8 mouse cellular contexts compared by ENCODE assay signal in genomic region chrX:142965236-142966007, GRCm38 (mm10). TPM values are rescaled to one million over a fixed set of nuclear protein-coding genes. Genes with fewer than 3 reads are reported as not detected.
DNase-seq lines count a peak whose midpoint lies in the region; ATAC-seq and TF ChIP-seq lines count a peak whose summit lies in the region.

No protein-coding gene starts in this region.

- TF ChIP-seq POLR2A in olfactory bulb, adult 2 months (IDR thresholded peaks at IDR 0.05; ENCODE audit: insufficient read depth, low read depth, low read length): no peak

- H3K9ac ChIP-seq in hindbrain, postnatal 0 days (replicated peaks; ENCODE audit: low read length): peak overlapping the region; percentile 69
- H3K9ac ChIP-seq in liver, embryonic 15.5 days: peak overlapping the region; percentile 82

- peaks cover 2% of the 10 kb centered on the region; the same call in 1 of the 2 replicates for H3K4me1 ChIP-seq in G1E (ENCODE audit: insufficient read depth, low read depth, low read length)
- H3K4me1 ChIP-seq in hindbrain, postnatal 0 days (ENCODE audit: insufficient read depth, low read length): no peaks in the 10 kb centered on the region
- H3K4me1 ChIP-seq in liver, embryonic 15.5 days (replicated peaks): peaks cover 21% of the 10 kb centered on the region
- H3K4me1 ChIP-seq in olfactory bulb, adult 2 months (ENCODE audit: control insufficient read depth, insufficient read depth, low read length): no peaks in the 10 kb centered on the region

- TF ChIP-seq CTCF in G1E (IDR thresholded peaks at IDR 0.05; ENCODE audit: low read depth, low read length): no peak
- no peak for TF ChIP-seq CTCF in hindbrain, postnatal 0 days (IDR thresholded peaks at IDR 0.05; ENCODE audit: low read depth)
- no peak for TF ChIP-seq CTCF in olfactory bulb, adult 2 months (IDR thresholded peaks at IDR 0.05; ENCODE audit: insufficient read depth, low read depth, low read length)

- WGBS in hindbrain, postnatal 0 days: 35% methylated on average over 23 of the region's 23 CpGs
- WGBS in liver, embryonic 15.5 days (ENCODE audit: insufficient replicate concordance): 17% methylated on average over 23 of the region's 23 CpGs
- 17% methylated on average over 23 of the region's 23 CpGs for WGBS in olfactory bulb, adult 2 months

- peaks cover 5% of the 10 kb centered on the region for H3K36me3 ChIP-seq in G1E (replicated peaks)
- H3K36me3 ChIP-seq in hindbrain, postnatal 0 days (ENCODE audit: insufficient read depth, low read length): no peaks in the 10 kb centered on the region
- H3K36me3 ChIP-seq in liver, embryonic 15.5 days (replicated peaks): 0 out of 2 replicates have a peak, but pooled peaks cover 8% of the 10 kb centered on the region

- H3K27me3 ChIP-seq in G1E (ENCODE audit: insufficient read depth, low read length): no peaks in the 10 kb centered on the region
- no peaks in the 10 kb centered on the region for H3K27me3 ChIP-seq in hindbrain, postnatal 0 days (ENCODE audit: insufficient read depth, low read length)
- no peaks in the 10 kb centered on the region for H3K27me3 ChIP-seq in liver, embryonic 15.5 days

- H3K4me3 ChIP-seq in G1E (ENCODE audit: low read depth, low read length): peak overlapping the region; percentile 81
- H3K4me3 ChIP-seq in hindbrain, postnatal 0 days (ENCODE audit: low read length): peak overlapping the region; percentile 63
- peak overlapping the region; percentile 82 for H3K4me3 ChIP-seq in liver, embryonic 15.5 days (replicated peaks)
- H3K4me3 ChIP-seq in olfactory bulb, adult 2 months (ENCODE audit: insufficient read depth, low read depth, low read length): peak overlapping the region; percentile 97

- no peaks in the 10 kb centered on the region for H3K9me3 ChIP-seq in G1E (replicated peaks)
- no peaks in the 10 kb centered on the region for H3K9me3 ChIP-seq in hindbrain, postnatal 0 days (ENCODE audit: low read length)
- no peaks in the 10 kb centered on the region for H3K9me3 ChIP-seq in liver, embryonic 15.5 days (replicated peaks)

- peak overlapping the region; percentile 80; the same call in 1 of the 2 replicates for H3K27ac ChIP-seq in hindbrain, postnatal 0 days
- H3K27ac ChIP-seq in liver, embryonic 15.5 days (replicated peaks): peak overlapping the region; percentile 87
- H3K27ac ChIP-seq in olfactory bulb, adult 2 months (ENCODE audit: insufficient read depth, low read depth, low read length): no peak overlapping the region

- DNase-seq in heart, adult 18-20 months: peak; percentile 4 to 48
- no peak for DNase-seq in heart, adult 9 months (ENCODE audit: low spot score in 2 of 2)
- DNase-seq in G1E (ENCODE audit: low spot score): peak; percentile 3
- no peak for DNase-seq in hindbrain, postnatal 0 days (ENCODE audit: low spot score)
- no peak for DNase-seq in thymus, postnatal 14 days

- no peak for ATAC-seq in G1E (ENCODE audit: extremely low read depth, insufficient number of reproducible peaks, low FRiP score, poor library complexity, severe bottlenecking)
- ATAC-seq in erythroblast, adult 5-6 weeks (replicated peaks; ENCODE audit: low FRiP score, poor library complexity, severe bottlenecking): peak; percentile 16; the same call in 1 of the 2 replicates
- no peak; the same call in 1 of the 2 replicates for ATAC-seq in hindbrain, postnatal 0 days
- no peak for ATAC-seq in liver, embryonic 15.5 days (ENCODE audit: insufficient read depth)

- H3K4me2 ChIP-seq in hindbrain, postnatal 0 days (ENCODE audit: low read depth, low read length): peak overlapping the region; percentile 64
- H3K4me2 ChIP-seq in liver, embryonic 15.5 days: peak overlapping the region; percentile 69

RNA-seq across cellular contexts. Expression of gene Ammecr1, which starts 1.1 kb away (rescaled TPM):
- total RNA-seq in heart, adult 18-20 months (2021): 10 to 100 TPM; 10.3 to 13.2 TPM
- total RNA-seq in G1E (2014; fragmentation: Nextera tagmentation) (37.4 and 44.8 TPM in 2 replicates), G1E (2017) (6.6 and 7.9 TPM in 2 replicates)
- polyA plus RNA-seq in G1E (2012): 6.2 and 6.4 TPM in 2 replicates
- total RNA-seq in erythroblast, adult 5-6 weeks (2015; ENCODE audit: low replicate concordance): 38.5 and 46.1 TPM in 2 replicates
- 34.6 and 43.8 TPM in 2 replicates for total RNA-seq in erythroblast, adult 5-6 weeks (2017; ENCODE audit: low replicate concordance)
- 2.2 and 3.8 TPM in 2 replicates for total RNA-seq in hindbrain, postnatal 0 days (2014; rRNA removed)
- 2.9 TPM in 2 replicates for polyA plus RNA-seq in hindbrain, postnatal 0 days (2015; fragmentation: Nextera tagmentation; extraction: Ambion mirVana)
- 9.4 and 10.9 TPM in 2 replicates for polyA plus RNA-seq in liver, embryonic 15.5 days (2015; fragmentation: Nextera tagmentation; extraction: Ambion mirVana)
- polyA plus RNA-seq in olfactory bulb, adult 2 months (2012; ENCODE audit: insufficient read depth, insufficient read length, low replicate concordance, missing spikeins): not detected in 2 replicates

Comparison
In these comparisons a context has a peak if more than half of its experiments do, and no peak if none do; other contexts are left out.
1. DNase-seq: peak in heart, adult 18-20 months (2 of 2) and G1E (single experiment); none in heart, adult 9 months (0 of 2), hindbrain, postnatal 0 days (single experiment) and thymus, postnatal 14 days (single experiment).
2. Peak in every context shown above with its lines, with median percentiles within 50 percentile points of each other: H3K4me3 ChIP-seq.